Mouse (Mus musculus) small intestine, adult 2 months (tissue): ENCODE results near the gene Prmt9.

Experiments
- CTCF ChIP-seq: fragments of 200-500 bp; IDR thresholded peaks from 2 replicates; pipeline ENCODE4 v1.5.1; 2012; ENCODE audit warnings: low read depth, mild to moderate bottlenecking, control low read depth, inconsistent platforms, low read length, moderate library complexity, mixed read lengths; ENCODE audit not compliant: insufficient replicate concordance, insufficient read length; ENCODE audit errors: extremely low read depth
- POLR2A ChIP-seq: fragments of 200-500 bp; IDR thresholded peaks from 2 replicates; pipeline ENCODE4 v1.6.1; 2012; ENCODE audit warnings: low read depth, mild to moderate bottlenecking, control low read depth, inconsistent platforms, low read length, moderate library complexity

- TF ChIP-seq POLR2A (no peak), CTCF (no peak)
These were observed 46.6 kb upstream of the Prmt9 start for GRCm38 (mm10) chr8:77502547-77502946.
